Comparison of ENCODE assay signal across 24 mouse cellular contexts in the genomic region with DNA sequence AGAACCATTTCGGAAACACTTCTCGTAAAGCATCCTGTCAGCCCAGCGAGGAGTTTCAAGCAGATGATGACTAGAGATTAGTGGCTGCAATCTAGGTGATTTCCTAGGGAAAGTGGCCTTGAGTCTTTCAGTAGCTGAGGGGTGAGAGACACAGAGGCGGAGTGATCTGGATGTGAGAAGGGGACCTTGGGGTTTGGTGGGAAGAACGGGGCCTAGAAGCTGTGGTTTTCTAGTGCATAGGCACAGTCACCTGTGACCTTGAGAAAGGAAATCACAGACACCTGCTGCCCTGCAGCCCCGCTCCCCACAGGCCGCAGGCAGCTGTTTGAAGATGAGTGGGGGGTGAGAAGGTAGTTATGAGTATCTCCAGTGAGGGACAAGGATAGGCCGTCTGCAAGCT.
A peak's percentile ranks its signal among the peaks of the same experiment; 100 is the strongest.
DNase-seq lines count a peak whose midpoint lies in the region; ATAC-seq and TF ChIP-seq lines count a peak whose summit lies in the region.
"Had no signal": no experiment of that assay in that cellular context is flagged by ENCODE, and none has a peak within 500 bp of the region (broad histone marks: within the 10 kb centered on the region; RNA-seq: fewer than 3 reads in every experiment).

No protein-coding gene starts in this region.

- TF ChIP-seq RAD21 in CH12.LX (IDR thresholded peaks at IDR 0.05; ENCODE audit: low read depth, low read length), result no peak; the same call in 1 of the 2 replicates

- H3K4me1 ChIP-seq in CH12.LX (ENCODE audit: control insufficient read depth in 1 of 2, insufficient read depth in 2 of 2), result peaks cover 9 to 26% of the 10 kb centered on the region in 2 experiments; a peak in 3 of 4 replicates
- peaks cover 3% of the 10 kb centered on the region; the same call in 1 of the 2 replicates for H3K4me1 ChIP-seq in lung, postnatal 0 days (ENCODE audit: insufficient read depth, low read depth, low read length)
- H3K4me1 ChIP-seq in midbrain, embryonic 13.5 days (replicated peaks), result no peaks in the 10 kb centered on the region
- H3K4me1 ChIP-seq: heart, embryonic 15.5 days; hindbrain, embryonic 15.5 days; intestine, embryonic 15.5 days; midbrain, embryonic 15.5 days; neural tube, embryonic 13.5 days had no signal

- in situ Hi-C loops in CH12.LX (cut with MboI; ENCODE audit: low pct_ligation_motif_present, low pct_unique_long_range_greater_than_20kb, low sequenced_read_pairs), result no loop called here

- 62% methylated on average over 8 of the region's 8 CpGs for WGBS in lung, postnatal 0 days
- WGBS in midbrain, embryonic 13.5 days, result 88% methylated on average over 8 of the region's 8 CpGs

- no peaks in the 10 kb centered on the region for H3K79me2 ChIP-seq in CH12.LX (replicated peaks; ENCODE audit: control insufficient read depth, extremely low read depth, insufficient read depth, poor library complexity, severe bottlenecking)

- TF ChIP-seq CTCF in CH12.LX (conservative IDR thresholded peaks at IDR 0.05 in 1 of 2, IDR thresholded peaks at IDR 0.05 in 1 of 2; ENCODE audit: low read depth in 2 of 2, low read length in 2 of 2), result no peak
- TF ChIP-seq CTCF in lung, postnatal 0 days (IDR thresholded peaks at IDR 0.05), result no peak

- no peaks in the 10 kb centered on the region for H3K27me3 ChIP-seq in CH12.LX (replicated peaks)
- H3K27me3 ChIP-seq in lung, postnatal 0 days (replicated peaks; ENCODE audit: insufficient read depth, low read length), result no peaks in the 10 kb centered on the region
- H3K27me3 ChIP-seq in midbrain, embryonic 13.5 days, result no peaks in the 10 kb centered on the region
- H3K27me3 ChIP-seq: heart, embryonic 15.5 days; hindbrain, embryonic 15.5 days; intestine, embryonic 15.5 days; limb, embryonic 12.5 days; midbrain, embryonic 15.5 days; neural tube, embryonic 13.5 days had no signal

- TF ChIP-seq POLR2A in CH12.LX (IDR thresholded peaks at IDR 0.05; ENCODE audit: low read depth, low read length), result no peak

- no peak overlapping the region for H3K27ac ChIP-seq in CH12.LX (ENCODE audit: insufficient read depth, low read depth)
- H3K27ac ChIP-seq in lung, postnatal 0 days (ENCODE audit: low read length), result no peak overlapping the region
- H3K27ac ChIP-seq in midbrain, embryonic 13.5 days, result no peak overlapping the region
- H3K27ac ChIP-seq: heart, embryonic 15.5 days; hindbrain, embryonic 15.5 days; intestine, embryonic 15.5 days; layer of hippocampus, adult 2 months; limb, embryonic 12.5 days; midbrain, embryonic 15.5 days; neural tube, embryonic 13.5 days had no signal

- H3K4me2 ChIP-seq in CH12.LX (ENCODE audit: insufficient read depth, low read depth, poor library complexity, severe bottlenecking), result no peak overlapping the region
- no peak overlapping the region for H3K4me2 ChIP-seq in lung, postnatal 0 days (replicated peaks; ENCODE audit: low read depth, low read length)
- no peak overlapping the region for H3K4me2 ChIP-seq in midbrain, embryonic 13.5 days (replicated peaks)
- H3K4me2 ChIP-seq: heart, embryonic 15.5 days; hindbrain, embryonic 15.5 days; intestine, embryonic 15.5 days; limb, embryonic 12.5 days; liver, embryonic 11.5 days; midbrain, embryonic 15.5 days; neural tube, embryonic 13.5 days had no signal

- no peaks in the 10 kb centered on the region for H3K36me3 ChIP-seq in CH12.LX (replicated peaks in 1 of 2; ENCODE audit: control insufficient read depth in 1 of 2, insufficient read depth in 1 of 2, low read length in 1 of 2)
- no peaks in the 10 kb centered on the region for H3K36me3 ChIP-seq in lung, postnatal 0 days (ENCODE audit: insufficient read depth, low read length)
- no peaks in the 10 kb centered on the region for H3K36me3 ChIP-seq in midbrain, embryonic 13.5 days
- H3K36me3 ChIP-seq: heart, embryonic 15.5 days; intestine, embryonic 15.5 days; limb, embryonic 12.5 days; midbrain, embryonic 15.5 days; neural tube, embryonic 13.5 days had no signal

- H3K9me3 ChIP-seq in CH12.LX (replicated peaks; ENCODE audit: low read length), result no peaks in the 10 kb centered on the region
- H3K9me3 ChIP-seq in lung, postnatal 0 days (ENCODE audit: low read length), result no peaks in the 10 kb centered on the region
- no peaks in the 10 kb centered on the region for H3K9me3 ChIP-seq in midbrain, embryonic 13.5 days
- H3K9me3 ChIP-seq: heart, embryonic 15.5 days; hindbrain, embryonic 15.5 days; intestine, embryonic 15.5 days; midbrain, embryonic 15.5 days; neural tube, embryonic 13.5 days had no signal

- H3K9ac ChIP-seq in CH12.LX (ENCODE audit: insufficient read depth, low read depth), result no peak overlapping the region
- H3K9ac ChIP-seq in lung, postnatal 0 days (replicated peaks; ENCODE audit: low read depth), result no peak overlapping the region
- no peak overlapping the region for H3K9ac ChIP-seq in midbrain, embryonic 13.5 days (replicated peaks)
- H3K9ac ChIP-seq: heart, embryonic 15.5 days; hindbrain, embryonic 15.5 days; intestine, embryonic 15.5 days; limb, embryonic 12.5 days; midbrain, embryonic 15.5 days; neural tube, embryonic 13.5 days had no signal

- dilution Hi-C loops in CH12.LX (cut with MboI; ENCODE audit: extremely low pct_ligation_motif_present, extremely low pct_unique_long_range_greater_than_20kb, low sequenced_read_pairs), result no loop called here

- TF ChIP-seq EP300 in CH12.LX (IDR thresholded peaks at IDR 0.05; ENCODE audit: low read length), result peak; percentile 45; the same call in 1 of the 2 replicates
- TF ChIP-seq EP300 in lung, postnatal 0 days (IDR thresholded peaks at IDR 0.05), result no peak

- DNase-seq in 416B (ENCODE audit: low read depth), result peak; percentile 29
- DNase-seq in CH12.LX (ENCODE audit: extremely low read depth), result peak; percentile 28
- DNase-seq in naive thymus-derived CD4-positive, alpha-beta T cell, adult 2 months (ENCODE audit: low read depth), result peak; percentile 14
- DNase-seq in thymus, postnatal 25 days, result peak; percentile 74
- DNase-seq in lung, postnatal 0 days (ENCODE audit: low spot score), result no peak
- DNase-seq: adrenal gland, postnatal 25 days; cerebellum, adult 9-10 months; heart, postnatal 4 days; kidney, adult 8-10 months; kidney, postnatal 14 days; layer of hippocampus, postnatal 36 days; lung, adult 18-20 months; lung, postnatal 14 days; right cerebral cortex, postnatal 4 days had no signal

- ATAC-seq in lung, postnatal 0 days, result no peak
- ATAC-seq in midbrain, embryonic 13.5 days, result no peak
- no peak for ATAC-seq in erythroid progenitor cell, adult 5-6 weeks (replicated peaks; ENCODE audit: low FRiP score, poor library complexity, severe bottlenecking)
- ATAC-seq: intestine, embryonic 15.5 days; midbrain, embryonic 15.5 days had no signal

- no peak overlapping the region for H3K4me3 ChIP-seq in CH12.LX (replicated peaks in 1 of 3; ENCODE audit: low read depth in 2 of 3, low read length in 2 of 3, poor library complexity in 1 of 3)
- H3K4me3 ChIP-seq in lung, postnatal 0 days (ENCODE audit: low read depth, low read length), result no peak overlapping the region
- H3K4me3 ChIP-seq in midbrain, embryonic 13.5 days (replicated peaks), result no peak overlapping the region
- H3K4me3 ChIP-seq: heart, embryonic 15.5 days; hindbrain, embryonic 15.5 days; intestine, embryonic 15.5 days; layer of hippocampus, adult 2 months; limb, embryonic 12.5 days; midbrain, embryonic 15.5 days; neural tube, embryonic 13.5 days had no signal

TF ChIP-seq in CH12.LX, 34 proteins besides CTCF, POLR2A, EP300 and RAD21:
- TF ChIP-seq MAX (IDR thresholded peaks at IDR 0.05; ENCODE audit: low read length), result no peak
- no peak for TF ChIP-seq NRF1 (IDR thresholded peaks at IDR 0.05; ENCODE audit: low read depth, low read length)
- TF ChIP-seq IRF4 (IDR thresholded peaks at IDR 0.05; ENCODE audit: low read depth, low read length), result no peak
- TF ChIP-seq USF2 (conservative IDR thresholded peaks at IDR 0.05; ENCODE audit: low read depth, low read length), result no peak
- 0 out of 2 replicates have a peak, but pooled peaks have one; percentile 35 for TF ChIP-seq KAT2A (IDR thresholded peaks at IDR 0.05; ENCODE audit: insufficient replicate concordance, low read length)
- peak; percentile 46; the same call in 1 of the 2 replicates for TF ChIP-seq CHD2 (IDR thresholded peaks at IDR 0.05; ENCODE audit: low read length)
- TF ChIP-seq ZMIZ1 (IDR thresholded peaks at IDR 0.05; ENCODE audit: low read depth, low read length), result no peak
- no peak for TF ChIP-seq CHD1 (IDR thresholded peaks at IDR 0.05; ENCODE audit: low read depth, low read length)
- peak; percentile 48 for TF ChIP-seq BHLHE40 (IDR thresholded peaks at IDR 0.05; ENCODE audit: low read depth, low read length)
- no peak for TF ChIP-seq JUND (conservative IDR thresholded peaks at IDR 0.05; ENCODE audit: low read depth, low read length)
- TF ChIP-seq TCF12 (IDR thresholded peaks at IDR 0.05; ENCODE audit: low read depth, low read length), result peak; percentile 74
- no peak for TF ChIP-seq GABPA (IDR thresholded peaks at IDR 0.05; ENCODE audit: insufficient replicate concordance, low read depth, low read length)
